Mouse (Mus musculus) MN1 (cell line): ENCODE measurements around the gene Arhgef19.
A peak's percentile ranks its signal among the peaks of the same experiment; 100 is the strongest.

Experiments
- DNase-seq: peaks from one replicate; pipeline ENCODE4 v3.0.0-alpha.2; 2016; ENCODE audit warnings: low spot score

Arhgef19 gene

GRCm38 (mm10) chr4:141239388-141240125 is at the start of gene Arhgef19:
Arhgef19 (plus strand) TSS chr4:141239499.
- peak; percentile 94 for DNase-seq

GRCm38 (mm10) chr4:141191294-141191693 is 48.0 kb upstream of the Arhgef19 start:
- no peak for DNase-seq

GRCm38 (mm10) chr4:141194553-141194952 is 44.7 kb upstream of the Arhgef19 start:
- no peak for DNase-seq

- no peak for DNase-seq
Observed at GRCm38 (mm10) chr4:141196981-141197685, 42.2 kb upstream of the Arhgef19 start.

DNA sequence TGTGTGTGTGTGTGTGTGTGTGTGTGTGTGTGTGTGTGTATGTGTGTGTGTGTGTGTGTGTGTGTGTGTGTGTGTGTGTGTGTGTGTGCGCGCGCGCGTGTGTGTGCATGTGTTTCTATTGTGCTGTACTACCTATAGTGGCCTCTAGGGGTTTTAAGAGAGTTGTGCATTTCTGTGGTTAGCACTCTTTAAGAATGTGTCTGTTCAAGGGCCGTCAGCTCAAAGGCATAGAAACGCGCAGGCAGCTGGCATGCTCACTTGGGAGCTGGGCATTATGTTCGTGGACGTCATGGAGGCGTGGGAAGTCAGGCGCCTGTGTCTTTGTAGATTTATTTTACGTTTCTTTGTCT is 41.6 kb upstream of the Arhgef19 start:
- DNase-seq = no peak

DNA sequence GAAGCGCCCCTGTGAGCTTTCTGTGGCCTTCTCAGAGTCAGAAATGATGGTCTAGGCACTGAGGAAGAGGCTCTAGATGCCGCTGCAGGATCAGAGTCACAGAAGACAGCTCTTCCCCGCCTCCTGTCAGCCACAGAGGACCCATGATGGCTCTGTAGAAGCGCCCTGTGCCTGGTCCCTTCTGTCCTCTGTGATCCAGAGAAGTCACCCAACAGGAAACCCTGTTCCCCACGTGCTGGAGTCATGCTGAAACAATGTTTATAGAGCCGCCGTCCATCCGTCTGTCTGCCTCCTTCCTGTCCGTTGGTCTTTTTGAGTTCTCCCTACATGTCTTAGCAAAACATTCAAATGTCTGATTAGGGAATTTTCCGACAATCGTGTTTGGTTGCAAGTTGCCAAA is 38.4 kb upstream of the Arhgef19 start:
- no peak for DNase-seq

GRCm38 (mm10) chr4:141202192-141202591 is 37.1 kb upstream of the Arhgef19 start:
- no peak for DNase-seq

DNA sequence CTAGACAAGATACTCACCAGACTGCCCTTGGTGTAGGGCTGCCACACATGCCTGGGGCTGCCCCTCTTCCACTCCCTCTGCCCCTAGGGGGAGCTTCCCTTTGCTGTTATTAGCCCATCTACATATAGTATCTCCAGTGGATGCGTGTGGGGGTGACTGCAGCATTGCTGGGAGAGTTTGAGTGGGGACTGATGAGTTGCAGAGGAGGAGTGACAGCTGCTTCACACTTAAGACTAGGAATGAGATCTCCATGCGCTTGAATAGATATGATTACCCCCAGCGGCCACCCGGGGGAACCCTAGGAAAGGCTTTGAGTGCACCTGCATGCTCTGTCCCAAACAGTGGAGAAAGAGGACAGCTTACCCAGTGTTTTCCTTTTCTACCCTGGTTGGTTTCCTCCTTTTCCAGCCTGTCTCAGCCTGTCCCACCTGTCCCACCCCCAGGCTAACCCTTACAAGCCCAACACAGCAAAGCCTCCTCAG is 34.7 kb upstream of the Arhgef19 start:
- DNase-seq = peak; percentile 45

DNA sequence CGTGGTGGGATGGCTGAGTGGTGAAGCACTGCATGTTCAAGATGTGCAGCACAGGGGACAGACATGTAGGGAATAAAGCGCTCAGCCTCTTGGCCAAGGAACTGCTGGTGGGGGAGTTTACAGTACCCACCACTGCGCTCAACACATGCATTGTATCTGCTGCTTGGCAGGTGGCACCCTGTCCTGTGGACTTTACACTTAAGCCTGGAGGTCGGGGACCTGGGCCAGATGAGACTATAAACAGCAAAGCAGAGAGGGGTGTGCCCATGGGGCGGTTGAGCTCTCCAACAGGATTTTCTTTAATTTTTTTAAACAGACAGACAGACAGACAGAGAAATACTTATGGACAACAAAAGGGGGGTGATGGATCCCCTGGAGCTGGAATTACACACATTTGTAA is 32.2 kb upstream of the Arhgef19 start:
- no peak for DNase-seq

- DNase-seq = no peak
Observed at GRCm38 (mm10) chr4:141210524-141211219, 28.6 kb upstream of the Arhgef19 start.

- DNase-seq = no peak
Observed at GRCm38 (mm10) chr4:141211646-141212045, 27.7 kb upstream of the Arhgef19 start.

- DNase-seq = no peak
Observed at GRCm38 (mm10) chr4:141212892-141213291, 26.4 kb upstream of the Arhgef19 start.

DNA sequence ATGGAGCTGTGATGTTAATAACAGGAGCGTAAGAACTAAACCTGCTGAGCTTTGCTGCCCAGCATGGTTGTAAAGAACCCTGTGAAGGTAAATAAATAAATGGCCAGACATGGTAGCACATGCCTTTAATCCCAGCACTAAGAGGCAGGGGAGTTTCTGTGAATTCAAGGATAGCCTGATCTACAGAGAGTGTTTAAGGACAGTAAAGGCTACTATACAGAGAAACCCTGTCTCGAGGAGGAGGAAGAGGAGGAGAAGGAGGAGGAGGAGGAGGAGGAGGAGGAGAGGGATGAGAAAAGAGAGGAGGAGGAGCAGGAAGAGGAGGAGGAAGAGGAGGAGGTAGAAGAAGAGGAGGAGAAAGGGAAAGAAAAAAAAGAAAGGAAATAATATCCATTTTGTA is 26.0 kb upstream of the Arhgef19 start:
- DNase-seq = no peak

- DNase-seq = peak; percentile 96
Observed at GRCm38 (mm10) chr4:141213770-141214336, 25.4 kb upstream of the Arhgef19 start, which contains the start of gene Rsg1. Rsg1 (plus strand) TSS chr4:141213956.

- DNase-seq = peak; percentile 79
Observed at GRCm38 (mm10) chr4:141214337-141214851, 24.9 kb upstream of the Arhgef19 start.

DNA sequence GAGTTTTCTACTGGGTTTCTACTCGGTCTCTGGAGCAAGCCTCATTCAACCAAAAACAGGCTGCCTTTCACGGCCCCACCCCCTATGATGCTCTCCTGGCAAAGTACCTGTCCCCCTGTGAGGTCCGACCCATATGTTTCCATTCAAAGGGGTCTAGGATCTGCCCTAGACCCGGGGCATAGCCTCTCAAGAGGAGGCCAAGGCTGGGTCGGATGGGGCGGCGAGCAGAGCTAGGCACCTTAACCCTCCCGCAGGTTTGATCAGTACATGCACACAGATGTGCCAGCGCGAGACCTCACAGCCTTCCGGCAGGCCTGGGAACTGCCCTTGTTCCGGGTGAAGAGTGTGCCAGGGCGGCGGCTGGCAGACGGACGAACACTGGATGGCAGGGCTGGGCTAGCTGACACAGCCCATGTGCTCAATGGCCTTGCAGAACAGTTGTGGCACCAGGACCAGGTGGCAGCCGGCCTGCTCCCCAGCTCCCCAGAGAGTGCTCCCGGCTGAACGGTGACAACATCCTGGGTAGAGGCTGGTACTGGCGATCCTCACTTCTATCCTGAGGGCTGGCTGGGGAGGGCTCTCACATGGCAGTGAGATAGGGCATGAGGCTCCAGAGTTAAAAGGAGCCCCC is 19.6 kb upstream of the Arhgef19 start:
- no peak for DNase-seq

DNA sequence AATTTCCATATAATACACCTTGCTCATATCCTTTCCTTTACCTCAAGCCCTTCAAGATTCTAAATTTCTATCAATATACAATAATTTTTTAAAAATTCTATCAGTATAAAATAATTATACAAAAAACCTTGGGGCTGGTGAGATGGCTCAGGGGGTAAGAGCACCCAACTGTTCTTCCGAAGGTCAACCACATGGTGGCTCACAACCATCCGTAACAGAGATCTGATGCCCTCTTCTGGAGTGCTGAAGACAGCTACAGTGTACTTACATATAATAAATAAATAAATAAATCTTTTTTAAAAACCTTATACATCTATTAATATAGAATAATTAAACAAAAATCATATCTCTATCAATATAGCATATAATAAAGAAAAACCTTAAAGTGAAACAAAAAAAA is 17.5 kb upstream of the Arhgef19 start:
- no peak for DNase-seq

DNA sequence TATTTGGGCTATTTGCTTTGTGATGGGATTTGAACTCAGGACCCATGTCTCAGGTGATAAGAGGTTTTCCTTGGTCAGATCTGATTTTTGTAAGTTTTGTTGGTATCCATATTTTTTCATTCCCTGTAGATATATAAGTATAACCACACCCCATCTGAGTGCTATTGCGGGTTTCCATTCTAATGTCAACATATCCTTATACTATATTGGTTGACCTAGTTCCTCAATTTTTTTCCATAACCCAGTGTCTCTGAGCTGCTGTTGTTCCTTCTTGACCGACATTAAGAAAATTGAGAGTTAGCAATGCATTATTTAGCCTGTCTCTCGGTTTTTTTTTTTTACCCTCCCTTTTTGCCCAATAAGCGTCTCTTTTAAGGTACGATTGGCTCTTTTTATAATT is 16.5 kb upstream of the Arhgef19 start:
- no peak for DNase-seq

GRCm38 (mm10) chr4:141228687-141229086 is 10.6 kb upstream of the Arhgef19 start:
- no peak for DNase-seq

DNA sequence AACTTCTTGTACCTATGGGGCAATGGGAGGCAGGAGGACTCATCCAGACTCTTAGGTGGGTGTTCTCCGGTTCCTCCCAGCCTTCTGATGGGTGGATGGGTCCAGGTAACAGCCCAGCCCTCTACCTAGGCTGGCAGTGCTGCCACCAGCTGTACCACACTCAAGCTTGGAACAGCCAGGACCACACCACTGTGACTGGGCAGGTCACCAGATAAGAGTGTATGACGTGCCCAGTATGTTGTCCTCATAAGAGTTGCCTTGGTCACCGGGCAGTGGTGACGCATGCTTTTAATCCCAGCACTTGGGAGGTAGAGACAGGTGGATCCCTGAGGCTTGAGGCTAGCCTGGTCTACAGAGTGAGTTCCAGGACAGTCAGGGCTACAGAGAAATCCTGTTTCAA is 6.1 kb upstream of the Arhgef19 start:
- DNase-seq = no peak

DNA sequence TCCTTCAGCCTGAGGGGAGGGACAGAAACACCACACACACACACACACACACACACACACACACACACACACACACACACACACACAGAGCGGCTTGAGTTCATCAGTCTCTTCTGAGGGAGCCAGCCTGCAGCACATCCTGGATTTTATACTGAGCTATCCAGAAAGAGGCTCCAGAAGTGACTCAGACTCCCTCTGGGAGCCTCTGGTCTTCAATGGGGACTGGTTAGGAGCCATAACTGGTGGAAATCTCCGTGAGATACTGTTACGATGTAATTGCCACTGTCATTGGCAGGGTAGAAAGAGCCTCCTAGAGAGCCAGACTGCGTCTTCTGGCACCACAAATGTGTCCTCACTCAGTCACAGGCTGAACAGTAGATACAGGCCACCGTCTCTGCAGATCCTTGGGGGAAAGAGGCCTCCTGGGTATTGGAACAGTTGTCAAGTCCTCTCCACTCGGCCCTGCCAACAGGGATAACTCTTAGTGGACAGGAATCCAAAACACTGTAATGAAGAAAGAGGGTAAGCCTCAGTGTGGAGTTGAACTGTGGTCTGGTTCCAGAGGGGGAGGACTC is 3.7 kb upstream of the Arhgef19 start:
- peak; percentile 54 for DNase-seq
